Mouse (Mus musculus): ENCODE measurements around the gene Gucy1a1.
"Not testable (repeated sequence)": the region's sequence is repeated elsewhere in the genome, so short reads cannot be mapped to it uniquely, and the experiment has no call there.

Gucy1a1 gene

DNA sequence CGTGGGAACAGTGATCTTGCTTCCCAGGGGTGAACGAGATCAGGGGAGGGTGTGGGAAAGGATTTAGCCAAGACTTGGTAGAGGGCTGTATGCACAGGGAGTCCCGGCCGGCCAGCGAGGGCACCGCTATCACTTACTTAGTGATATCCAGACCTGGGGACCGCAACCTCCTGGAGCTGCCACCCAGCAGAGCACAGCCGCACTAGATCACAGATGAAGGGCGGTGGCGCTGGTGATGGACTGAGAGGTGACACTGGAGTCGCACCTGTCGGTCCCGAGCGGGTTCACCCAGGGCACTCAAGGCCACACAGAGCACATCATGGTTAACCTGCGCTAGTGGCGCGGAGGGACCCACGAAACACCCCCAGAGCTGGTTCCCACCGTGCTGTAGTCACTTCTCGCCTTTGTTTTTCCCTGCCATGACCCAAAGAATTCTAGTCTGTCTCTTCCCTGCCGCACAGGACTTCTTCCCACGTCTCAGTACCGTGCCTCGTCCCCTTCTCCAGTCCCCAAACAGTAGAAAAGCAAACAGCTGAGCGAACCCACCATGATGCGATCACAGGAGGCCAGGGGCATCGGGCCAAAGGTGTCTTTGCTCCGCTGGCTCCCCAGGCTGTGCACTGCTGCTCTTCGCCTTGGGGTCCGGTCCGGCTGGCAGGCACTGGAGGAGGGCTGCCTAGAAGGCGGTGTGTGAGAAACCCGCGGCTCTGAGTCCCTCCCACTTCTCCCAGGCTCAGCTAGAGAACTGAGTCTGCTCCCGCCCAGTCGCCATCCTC, at the start of gene Gucy1a1:
Gucy1a1 (minus strand) TSS at position 664 of the 776 bp plus-strand sequence.
- DNase-seq (ENCODE audit: low read depth in 1 of 2, low spot score in 2 of 2): no peak

DNA sequence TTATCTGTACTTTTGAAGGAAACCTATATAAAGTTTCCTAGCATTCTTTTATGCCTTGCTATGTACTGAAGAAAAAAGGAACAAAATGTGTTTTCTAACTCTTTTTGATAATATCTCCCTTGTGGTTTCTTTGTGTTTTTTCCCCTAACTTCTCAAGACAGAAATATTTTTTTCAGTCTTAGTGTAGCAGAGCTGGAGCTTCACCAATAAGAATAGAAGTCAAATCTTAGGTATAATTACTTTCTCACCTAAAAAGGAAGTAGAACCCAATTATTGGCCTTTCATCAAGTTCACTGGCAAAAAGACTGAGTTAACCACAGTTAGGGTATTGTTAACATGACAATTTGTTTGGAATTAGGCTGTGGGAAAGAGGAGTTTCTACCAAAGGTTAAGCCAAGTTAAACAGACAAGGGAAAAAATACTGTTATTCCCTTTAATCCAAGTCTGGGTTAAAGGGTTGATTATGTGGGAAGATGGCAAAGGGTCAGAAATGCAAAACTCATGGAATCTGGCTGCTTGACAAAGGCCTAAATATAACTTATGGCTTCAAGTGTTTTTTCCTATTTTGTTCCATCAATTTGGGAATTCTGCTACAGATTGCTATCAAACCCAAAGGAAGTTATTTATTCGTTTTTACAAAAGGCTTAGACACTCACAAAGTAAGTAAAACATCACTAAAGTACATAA, 46.1 kb upstream of the Gucy1a1 start:
- DNase-seq (ENCODE audit: low read depth in 1 of 2, low spot score in 2 of 2): no peak

DNA sequence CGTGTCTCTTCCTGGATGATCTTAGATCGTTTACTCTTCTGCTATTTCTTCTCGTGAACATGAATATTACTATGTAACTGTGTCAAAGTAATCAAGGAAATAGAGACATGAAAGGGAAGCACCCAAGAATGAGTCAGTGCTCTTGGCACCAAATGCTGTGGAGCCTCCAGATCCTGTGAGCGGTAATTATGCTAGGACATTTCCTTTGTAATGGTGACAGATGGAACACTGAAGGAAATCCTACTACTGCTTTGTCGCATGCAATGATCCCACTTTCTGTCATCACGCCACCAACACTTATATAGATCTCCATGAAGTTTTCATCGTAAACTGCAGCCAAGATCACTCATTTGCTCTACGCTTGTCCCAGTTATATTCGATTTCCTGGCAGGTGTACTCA, 40.0 kb upstream of the Gucy1a1 start:
- no peak for DNase-seq (ENCODE audit: low read depth in 1 of 2, low spot score in 2 of 2)

DNA sequence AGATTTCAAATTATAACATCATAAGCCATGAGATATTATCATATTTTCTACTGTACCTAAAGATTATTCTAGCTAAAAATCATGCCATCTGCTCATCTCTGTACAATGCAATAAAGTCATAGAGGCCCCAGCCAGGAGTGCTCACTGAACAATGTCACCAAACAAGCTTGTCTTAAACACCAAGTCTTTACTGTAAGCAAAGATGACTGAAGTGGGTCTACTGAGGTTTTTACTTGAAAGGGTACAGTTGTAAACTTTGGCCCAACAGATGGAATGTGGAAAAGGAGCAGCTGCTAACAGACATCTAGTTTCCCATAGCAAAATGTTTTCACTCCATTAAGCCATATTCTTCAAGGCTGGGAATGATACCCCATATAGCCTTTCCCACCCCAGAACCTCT, 35.9 kb upstream of the Gucy1a1 start:
- DNase-seq (ENCODE audit: low read depth in 1 of 2, low spot score in 2 of 2): no peak

DNA sequence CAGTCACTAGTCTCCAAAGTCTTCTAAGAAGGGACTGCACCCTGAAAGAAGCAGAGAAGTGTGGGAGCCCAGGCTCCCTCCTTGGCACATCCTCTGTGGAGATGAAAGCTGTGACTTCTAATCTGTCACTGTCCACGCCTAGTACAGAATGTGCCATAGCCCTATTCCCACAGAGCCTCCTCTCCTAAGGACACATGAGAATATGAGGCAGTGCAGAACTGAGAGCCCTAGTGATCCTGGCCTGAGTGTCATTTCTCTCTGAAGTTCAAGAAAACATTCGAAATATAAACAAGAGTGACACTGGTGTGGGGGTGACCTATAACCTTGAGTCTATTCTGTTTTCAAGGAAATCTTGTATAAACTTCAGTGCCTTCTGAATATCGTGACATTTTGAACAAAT, 34.7 kb upstream of the Gucy1a1 start:
- no peak for DNase-seq (ENCODE audit: low read depth in 1 of 2, low spot score in 2 of 2)

DNA sequence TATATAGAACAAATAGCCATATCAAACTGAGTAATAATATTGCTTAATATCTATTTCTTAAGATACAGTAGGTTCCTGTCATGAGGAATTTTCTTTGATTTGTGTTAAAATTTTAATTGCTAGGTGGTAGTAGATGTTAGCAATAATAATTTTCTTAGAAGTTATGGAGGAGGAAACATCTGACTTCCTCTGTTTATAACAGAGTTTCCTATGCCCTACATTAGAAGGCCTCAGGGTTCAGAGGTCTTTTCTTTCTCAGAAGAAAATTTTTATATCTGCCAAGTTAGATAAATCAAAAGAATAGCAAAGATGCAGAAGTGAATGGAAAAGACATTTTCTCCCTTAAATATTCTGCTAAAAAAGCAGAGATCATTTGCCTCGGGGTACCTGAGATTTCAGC, 29.9 kb upstream of the Gucy1a1 start:
- no peak for DNase-seq (ENCODE audit: low read depth in 1 of 2, low spot score in 2 of 2)

DNA sequence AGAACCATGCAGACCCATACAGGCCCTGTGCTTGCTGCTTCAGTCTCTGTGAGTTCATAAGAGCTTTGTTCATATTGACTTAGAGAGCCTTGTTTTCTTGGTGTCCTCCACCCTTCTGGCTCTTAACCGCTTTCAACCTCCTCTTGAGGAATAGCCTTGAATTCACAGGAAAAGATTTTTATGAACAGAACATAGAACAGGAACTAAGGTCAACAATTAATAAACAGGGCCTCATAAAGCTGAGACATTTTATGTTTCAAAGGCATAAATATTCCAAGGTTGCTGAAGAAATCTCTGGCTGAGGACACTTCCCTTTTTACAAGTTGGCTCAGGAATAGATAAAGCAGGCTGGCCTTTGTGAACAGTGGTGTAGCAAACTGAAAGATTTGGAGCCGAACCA, 21.5 kb upstream of the Gucy1a1 start:
- no peak for DNase-seq (ENCODE audit: low read depth in 1 of 2, low spot score in 2 of 2)

DNA sequence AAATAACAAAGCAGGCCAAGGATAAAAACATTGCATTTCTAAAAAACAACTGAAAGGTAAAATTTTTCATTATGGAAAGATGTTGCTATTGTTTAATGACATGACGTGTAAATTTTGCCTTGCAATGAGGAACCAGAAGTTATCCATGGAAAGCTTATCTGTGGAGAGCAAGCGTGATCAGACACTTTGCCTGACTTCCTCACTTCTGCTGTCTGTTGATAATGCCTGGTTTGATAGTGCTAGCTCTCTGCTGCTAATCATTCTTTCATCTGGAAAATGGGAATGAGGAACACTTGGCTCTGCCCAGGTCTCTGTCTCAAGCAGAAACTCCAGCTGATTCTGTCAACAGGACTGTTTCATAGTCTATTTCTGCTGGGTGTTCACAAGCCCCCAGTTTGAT, 20.3 kb upstream of the Gucy1a1 start:
- DNase-seq (ENCODE audit: low read depth in 1 of 2, low spot score in 2 of 2): no peak

DNA sequence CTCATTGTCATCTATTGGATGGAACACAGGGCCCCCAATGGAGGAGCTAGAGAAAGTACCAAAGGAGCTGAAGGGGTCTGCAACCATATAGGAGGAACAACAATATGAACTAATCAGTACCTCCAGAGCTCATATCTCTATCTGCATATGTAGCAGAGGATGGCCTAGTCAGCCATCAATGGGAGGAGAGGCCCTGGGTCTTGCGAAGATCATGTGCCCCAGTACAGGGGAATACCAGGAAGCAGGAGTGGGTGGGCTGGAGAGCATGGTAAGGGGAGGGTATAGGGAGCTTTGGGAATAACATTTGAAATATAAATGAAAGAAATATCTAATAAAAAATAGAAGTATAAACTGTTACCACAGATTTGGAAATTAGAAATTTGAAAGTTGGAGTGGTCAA, 17.4 kb upstream of the Gucy1a1 start:
- DNase-seq (ENCODE audit: low read depth in 1 of 2, low spot score in 2 of 2): not testable (repeated sequence)

DNA sequence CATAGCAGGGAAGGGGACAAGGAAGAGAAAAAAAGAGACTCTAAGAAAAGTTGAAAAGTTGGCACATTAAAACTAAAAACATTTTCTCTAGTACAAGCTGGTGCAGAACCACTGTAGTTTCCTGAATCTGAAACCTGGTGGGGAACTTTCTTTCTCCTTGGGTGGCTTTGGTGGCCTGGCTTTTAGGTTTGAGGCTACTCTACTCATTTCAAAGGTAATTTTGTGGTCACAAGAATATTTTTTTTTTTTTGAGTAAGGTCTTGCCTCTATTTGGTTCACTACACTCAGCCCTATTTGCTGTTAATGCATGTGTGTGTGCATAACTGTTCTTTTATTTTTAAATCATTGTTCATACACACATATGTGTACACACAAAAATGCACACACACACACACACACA, 389 bp upstream of the Gucy1a1 start:
- DNase-seq (ENCODE audit: low read depth in 1 of 2, low spot score in 2 of 2): no peak

DNA sequence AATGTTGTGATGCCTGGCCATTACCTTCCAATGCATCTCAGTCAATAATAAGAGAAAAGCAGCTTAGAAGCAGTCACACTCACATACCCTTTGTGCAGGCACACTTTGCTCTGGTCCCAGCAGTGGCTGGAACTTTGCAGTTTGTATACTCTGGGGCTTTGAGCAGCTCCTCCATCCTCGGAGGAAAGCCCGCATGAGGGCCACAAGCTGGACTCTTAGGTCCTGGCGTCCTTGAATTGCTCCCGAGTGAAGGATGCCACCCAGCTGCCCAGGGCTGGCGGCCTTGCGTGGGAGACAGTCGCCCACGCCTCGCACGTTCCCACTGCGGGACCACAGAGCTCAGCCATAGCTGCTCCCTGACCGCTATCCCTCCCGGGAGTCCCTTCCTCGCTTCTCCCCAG, 864 bp downstream of the Gucy1a1 start:
- DNase-seq (ENCODE audit: low read depth in 1 of 2, low spot score in 2 of 2): no peak

DNA sequence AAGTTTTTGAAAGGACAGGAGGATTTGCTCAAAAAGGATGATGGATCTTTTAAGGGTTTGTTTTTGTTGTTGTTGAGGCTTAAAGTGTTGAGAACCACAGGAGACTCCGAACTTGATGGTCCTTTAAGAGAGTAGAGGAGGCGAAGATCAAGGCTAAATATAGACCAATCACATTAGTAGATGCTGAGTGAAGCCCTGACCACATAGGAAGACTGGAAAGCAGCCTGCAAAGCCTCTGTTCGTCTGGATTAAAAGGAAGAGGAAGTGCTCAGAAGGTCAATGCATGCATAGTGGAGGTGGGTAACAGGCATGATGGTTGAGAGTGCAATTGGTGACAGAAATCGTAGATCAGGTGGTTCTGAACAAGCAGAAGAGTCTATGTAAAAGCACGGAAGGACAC, 4.8 kb downstream of the Gucy1a1 start:
- DNase-seq (ENCODE audit: low read depth in 1 of 2, low spot score in 2 of 2): no peak

DNA sequence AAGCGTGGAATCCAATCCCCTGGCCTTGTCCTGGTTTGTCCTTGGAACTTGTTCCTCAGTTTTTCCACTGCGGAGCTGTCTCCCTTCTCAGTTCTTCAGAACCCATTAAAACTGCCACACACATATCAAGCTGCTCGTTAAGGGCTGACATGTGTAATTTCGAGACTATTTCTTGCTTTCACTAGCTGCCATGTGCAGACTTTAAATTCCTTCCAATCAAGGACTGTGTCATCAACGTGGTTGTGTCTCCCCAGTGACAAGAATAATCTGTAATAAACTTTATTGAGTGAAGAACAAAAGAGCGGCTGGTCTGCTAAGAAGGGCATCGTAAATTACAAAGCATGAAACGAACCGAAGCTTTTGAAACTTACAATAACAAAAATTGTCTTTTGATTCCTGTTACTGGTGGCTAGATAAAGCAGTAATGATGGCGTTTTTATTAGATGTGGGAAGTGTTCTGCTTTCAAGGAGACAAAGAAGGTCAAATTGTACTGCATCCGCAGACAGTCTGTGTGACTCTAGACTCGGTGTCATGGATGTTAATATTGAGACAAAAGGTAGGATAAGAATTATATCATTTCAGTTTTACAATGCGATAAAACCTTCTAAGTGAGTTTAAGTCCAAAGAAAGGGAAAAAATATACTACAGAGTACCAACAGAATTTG, 7.5 kb downstream of the Gucy1a1 start:
- DNase-seq (ENCODE audit: low read depth in 1 of 2, low spot score in 2 of 2): no peak

DNA sequence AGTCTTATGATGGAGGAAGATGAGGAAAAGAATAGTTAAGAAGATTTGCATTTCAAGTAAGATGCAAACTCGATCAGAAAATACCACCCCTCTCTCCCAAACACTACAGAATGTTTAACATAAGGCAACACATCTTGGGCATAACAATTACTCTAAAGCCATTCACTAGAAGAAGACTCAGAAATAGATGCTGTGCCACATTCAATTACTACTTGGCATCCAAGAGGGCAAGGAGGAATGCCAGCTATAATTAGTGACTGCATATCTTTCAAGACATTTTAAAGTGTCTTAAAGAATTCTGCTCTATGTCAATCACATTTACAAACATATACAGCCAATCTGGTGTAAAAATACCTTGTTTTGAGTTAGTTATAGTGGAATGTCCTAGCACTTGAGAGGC, 10.1 kb downstream of the Gucy1a1 start:
- no peak for DNase-seq (ENCODE audit: low read depth in 1 of 2, low spot score in 2 of 2)

DNA sequence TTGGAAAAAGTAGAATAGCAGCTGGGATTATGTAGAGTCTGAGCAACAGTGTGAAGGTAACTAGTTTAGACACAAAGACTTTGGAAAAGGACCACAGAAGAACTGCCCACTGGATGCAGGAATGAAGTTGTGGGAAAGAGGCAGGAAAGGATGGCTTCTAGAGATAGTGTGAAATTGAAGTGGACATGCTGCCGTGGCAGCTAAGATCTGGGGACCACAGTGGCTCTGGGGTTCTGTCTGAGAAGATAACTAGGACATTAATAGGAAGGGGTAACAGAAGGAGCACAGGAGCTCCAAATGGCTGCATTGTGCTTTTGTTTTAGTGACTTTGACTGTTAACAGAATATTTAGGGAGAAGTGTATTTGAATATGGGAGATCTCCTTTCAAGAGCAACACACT, 16.3 kb downstream of the Gucy1a1 start:
- no peak for DNase-seq (ENCODE audit: low read depth in 1 of 2, low spot score in 2 of 2)

DNA sequence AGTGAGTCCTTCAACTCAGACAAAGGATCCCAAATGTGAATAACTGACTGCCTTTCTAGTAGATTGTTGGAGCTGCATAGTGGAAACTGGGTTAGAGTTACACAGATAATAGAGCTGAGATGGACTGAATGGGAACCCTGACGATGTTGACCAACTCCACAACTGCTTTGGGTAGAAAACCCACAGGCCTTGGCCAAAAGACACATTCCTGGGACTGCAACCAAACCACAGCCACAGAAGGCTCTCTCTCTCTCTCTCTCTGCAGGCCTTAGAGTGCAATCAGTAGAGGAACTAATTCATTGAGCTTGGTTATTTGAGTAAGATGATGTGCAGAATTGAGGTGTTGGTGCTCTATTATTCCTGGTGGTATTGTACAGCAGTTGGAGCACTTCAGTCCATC, 21.0 kb downstream of the Gucy1a1 start:
- DNase-seq (ENCODE audit: low read depth in 1 of 2, low spot score in 2 of 2): no peak

DNA sequence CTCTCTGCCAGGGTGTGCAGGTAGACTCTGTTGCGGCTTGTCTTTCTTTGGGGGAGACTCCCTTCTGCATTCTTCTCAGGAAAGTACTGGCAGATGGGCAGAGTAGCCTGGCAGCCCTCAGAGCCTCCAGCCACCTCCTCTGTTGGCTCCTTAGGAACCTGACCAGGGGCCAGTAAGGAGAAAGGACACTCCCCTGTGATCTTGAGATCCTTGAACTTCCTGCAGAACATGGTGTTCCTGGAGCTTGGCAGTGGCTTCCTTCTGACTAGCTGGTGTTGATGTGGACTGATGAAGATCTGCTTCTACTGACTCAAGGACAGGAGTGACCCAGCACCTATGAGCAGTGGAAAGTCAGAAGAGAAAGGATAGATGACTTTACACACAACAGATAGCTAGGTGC, 26.7 kb downstream of the Gucy1a1 start:
- DNase-seq (ENCODE audit: low read depth in 1 of 2, low spot score in 2 of 2): no peak

DNA sequence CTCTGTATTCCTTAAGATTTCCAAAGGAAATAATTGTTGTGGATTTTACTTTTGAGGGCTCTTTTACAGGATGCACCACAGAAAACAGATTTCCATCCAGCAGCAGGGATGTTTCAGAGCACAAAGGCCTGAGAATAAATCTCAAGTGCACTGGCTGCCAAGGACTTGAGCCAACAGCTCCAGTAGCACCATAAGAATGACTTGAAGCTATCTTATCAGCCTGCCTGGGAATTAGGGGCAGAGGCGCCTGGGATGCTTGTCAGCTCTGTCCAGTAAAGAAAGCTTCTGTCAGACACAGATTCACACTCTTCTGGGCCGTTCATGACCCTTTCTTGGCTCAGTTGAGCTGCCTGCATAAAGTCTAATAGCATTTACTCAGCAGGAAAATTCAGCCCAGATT, 33.1 kb downstream of the Gucy1a1 start:
- DNase-seq (ENCODE audit: low read depth in 1 of 2, low spot score in 2 of 2): no peak

DNA sequence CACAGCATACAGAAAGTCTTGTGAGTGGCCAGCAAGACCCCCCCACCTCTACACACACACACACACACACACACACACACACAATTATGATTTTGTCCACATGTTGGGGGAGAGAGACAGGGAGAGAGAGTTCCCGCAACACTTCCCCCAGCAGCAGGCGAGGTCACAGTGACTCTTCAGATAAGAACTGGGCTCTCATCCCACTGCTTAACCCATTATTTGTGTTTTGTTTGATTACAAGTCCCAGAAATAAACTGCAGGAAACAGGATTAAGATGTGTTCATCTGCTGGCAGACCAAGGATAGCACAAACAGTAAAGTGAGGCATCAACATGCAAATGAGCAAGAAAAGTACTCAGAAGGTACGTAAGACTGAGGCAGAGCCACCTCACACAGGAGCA, 33.6 kb downstream of the Gucy1a1 start:
- no peak for DNase-seq (ENCODE audit: low read depth in 1 of 2, low spot score in 2 of 2)

DNA sequence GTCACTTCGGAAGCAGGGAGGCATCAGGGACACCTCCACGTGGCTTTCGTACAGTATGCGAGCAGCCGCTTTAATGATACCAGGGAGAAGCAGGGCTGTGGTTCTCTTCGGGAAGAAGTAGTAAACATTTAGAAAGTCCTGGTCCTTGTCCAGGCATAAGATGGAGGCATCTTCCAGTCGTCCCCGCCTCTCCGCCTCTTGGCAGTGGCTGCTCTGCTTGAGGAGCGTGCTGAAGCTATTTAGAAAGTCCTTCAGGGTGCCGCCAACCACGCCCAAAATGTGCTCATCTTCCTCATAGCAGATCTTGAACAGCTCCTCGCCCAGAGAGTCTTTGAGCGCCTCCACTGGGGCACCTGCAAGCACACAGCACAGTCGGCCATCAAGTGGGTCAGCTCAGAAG, 36.6 kb downstream of the Gucy1a1 start:
- no peak for DNase-seq (ENCODE audit: low read depth in 1 of 2, low spot score in 2 of 2)

DNA sequence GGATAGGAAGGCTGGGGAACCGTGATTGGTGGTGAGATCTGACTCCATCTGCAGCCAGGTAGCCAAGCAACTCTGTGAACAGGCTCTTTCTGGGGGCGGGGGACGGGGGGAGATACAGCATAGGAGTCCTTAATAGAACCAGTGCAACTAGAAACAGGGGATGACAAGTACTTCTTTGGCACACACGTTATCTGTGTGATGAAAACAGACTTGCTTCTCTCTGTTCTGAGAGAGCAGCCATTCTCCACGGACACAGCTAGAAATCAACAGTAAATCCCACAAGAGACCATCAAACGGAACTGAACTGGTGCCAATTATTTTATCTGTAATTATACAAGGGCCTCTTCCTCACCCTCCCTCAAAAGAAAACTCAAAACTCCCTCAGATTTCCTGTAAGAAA, 41.4 kb downstream of the Gucy1a1 start:
- no peak for DNase-seq (ENCODE audit: low read depth in 1 of 2, low spot score in 2 of 2)

DNA sequence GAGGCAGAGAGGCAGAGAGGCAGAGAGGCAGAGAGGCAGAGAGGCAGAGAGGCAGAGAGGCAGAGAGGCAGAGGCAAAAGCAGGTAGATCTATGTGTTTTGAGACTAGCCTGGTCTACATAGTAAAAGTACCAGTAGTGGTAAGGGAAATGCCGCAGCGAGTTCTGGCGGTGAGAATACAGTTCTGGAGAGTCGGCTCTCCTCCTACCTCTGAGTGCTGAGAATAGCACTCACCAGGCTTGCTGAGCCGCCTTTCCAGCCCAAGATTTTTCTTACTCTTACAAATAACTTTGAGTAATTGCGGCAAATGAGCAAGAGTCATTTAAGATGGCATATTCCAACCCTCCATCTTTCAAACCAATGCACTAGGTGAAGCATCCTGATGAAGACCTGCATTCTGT, 46.5 kb downstream of the Gucy1a1 start:
- no peak for DNase-seq (ENCODE audit: low read depth in 1 of 2, low spot score in 2 of 2)
